Mouse (Mus musculus) G1E (cell line): Measurements from ENCODE around the gene Tbx1. TPM values are rescaled to one million over a fixed set of nuclear protein-coding genes. Genes with fewer than 3 reads are reported as not detected.

Experiments used
- ATAC-seq: 2 replicates; pipeline ENCODE4 v1.8.0; 2016; ENCODE audit warnings: mild to moderate bottlenecking; ENCODE audit not compliant: insufficient number of reproducible peaks, poor library complexity, low FRiP score, severe bottlenecking; ENCODE audit errors: extremely low read depth
- DNase-seq: peaks from one replicate; pipeline ENCODE4 v3.0.0; 2012; ENCODE audit warnings: low spot score
- H3K27me3 ChIP-seq: 2 replicates; pipeline ENCODE4 v1.6.1; 2012; ENCODE audit warnings: mild to moderate bottlenecking, low read length, inconsistent platforms; ENCODE audit not compliant: insufficient read depth
- H3K36me3 ChIP-seq: replicated peaks from 2 replicates; pipeline ENCODE3; 2012; ENCODE audit warnings: mild to moderate bottlenecking, inconsistent platforms
- H3K4me1 ChIP-seq: 2 replicates; pipeline ENCODE4 v1.6.1; 2012; ENCODE audit warnings: low read depth, low read length, inconsistent platforms, mixed read lengths; ENCODE audit not compliant: insufficient read depth
- H3K4me3 ChIP-seq: 2 replicates; pipeline ENCODE4 v1.5.1; 2012; ENCODE audit warnings: low read depth, mild to moderate bottlenecking, inconsistent platforms, low read length, moderate library complexity, mixed read lengths
- H3K9me3 ChIP-seq: replicated peaks from 2 replicates; pipeline ENCODE4 v1.6.1; 2012; ENCODE audit warnings: inconsistent platforms
- CTCF ChIP-seq: IDR thresholded peaks from 2 replicates; pipeline ENCODE4 v1.5.1; 2012; ENCODE audit warnings: low read depth, low read length, inconsistent platforms, mixed read lengths
- GATA1 ChIP-seq: IDR thresholded peaks from 2 replicates; pipeline ENCODE4 v1.6.1; 2012; ENCODE audit warnings: borderline replicate concordance, low read length, inconsistent platforms, mixed read lengths
- GATA2 ChIP-seq: IDR thresholded peaks from 2 replicates; pipeline ENCODE4 v1.6.1; 2012; ENCODE audit warnings: low read depth, low read length, inconsistent platforms, borderline replicate concordance
- POLR2AphosphoS5 ChIP-seq: IDR thresholded peaks from 2 replicates; pipeline ENCODE4 v1.6.1; 2012; ENCODE audit warnings: low read depth, low read length, inconsistent platforms; ENCODE audit not compliant: insufficient replicate concordance
- TAL1 ChIP-seq: conservative IDR thresholded peaks from 2 replicates; pipeline ENCODE4 v1.6.1; 2012; ENCODE audit warnings: low read depth, low read length, inconsistent platforms, mixed read lengths
- polyA plus RNA-seq: library from polyadenylated mRNA; stranded (reverse); fragments of >175 nt; gene quantifications from 2 replicates; pipeline ENCODE4 v1.2.3, GENCODE M21; 2012
- total RNA-seq, 2 experiments: library from RNA; stranded (forward) in 1 of 2; stranded (reverse) in 1 of 2; fragments of 200-1000 nt in 1 of 2; fragments of >200 nt in 1 of 2; fragmentation: Nextera tagmentation in 1 of 2; gene quantifications; 2 replicates each; pipeline ENCODE4 v1.2.3; 2014 to 2017

The Tbx1 gene
- total and polyA plus RNA-seq, 3 experiments, result 0.11 TPM; not detected in 2

DNA sequence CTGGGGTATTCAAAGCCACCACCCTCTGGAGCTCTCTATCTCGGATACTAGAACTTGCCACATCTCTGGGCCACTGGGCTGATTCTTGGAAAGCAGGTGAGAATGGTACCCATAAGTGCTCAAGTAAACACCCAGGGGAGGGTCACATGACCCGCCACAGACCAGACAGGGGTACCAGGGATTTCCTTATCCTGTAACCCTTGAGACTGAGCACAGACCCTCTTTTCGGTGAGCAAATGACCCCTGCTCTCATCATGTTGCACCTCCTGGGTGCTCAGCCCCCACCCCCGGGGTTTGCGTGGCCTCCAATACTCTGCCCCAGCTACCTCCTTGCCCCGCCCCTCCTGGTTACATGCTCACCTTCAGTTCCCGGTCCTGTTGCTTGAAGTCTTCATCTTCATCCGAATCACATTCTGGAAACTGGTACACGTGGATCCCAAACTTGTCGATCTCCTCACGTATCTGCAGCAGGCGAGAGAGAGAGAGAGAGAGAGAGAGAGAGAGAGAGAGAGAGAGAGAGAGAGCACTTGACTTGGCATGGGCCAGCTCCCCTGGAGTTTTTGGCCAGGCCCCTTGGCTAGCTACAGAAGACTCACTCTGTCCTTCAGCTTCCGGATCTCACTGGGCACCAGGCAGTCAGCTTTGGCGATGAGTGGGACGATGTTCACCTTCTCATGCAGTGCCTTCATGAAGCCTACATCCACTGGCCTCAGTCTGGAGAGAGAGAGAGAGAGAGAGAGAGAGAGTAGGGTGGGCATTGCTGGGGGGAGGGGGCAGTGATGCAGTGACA is 33.5 kb upstream of the Tbx1 start:
- no peak for TF ChIP-seq GATA1
- no peak for TF ChIP-seq TAL1
- TF ChIP-seq POLR2AphosphoS5, result no peak
- TF ChIP-seq GATA2, result no peak
- TF ChIP-seq CTCF, result no peak
- DNase-seq, result no peak
- no peak for ATAC-seq
- H3K27me3 ChIP-seq, result peaks cover 47% of the 10 kb centered on the region; the same call in 1 of the 2 replicates
- H3K4me1 ChIP-seq, result no peaks in the 10 kb centered on the region
- H3K36me3 ChIP-seq, result no peaks in the 10 kb centered on the region
- H3K9me3 ChIP-seq, result peaks cover 39% of the 10 kb centered on the region
- no peak overlapping the region for H3K4me3 ChIP-seq

DNA sequence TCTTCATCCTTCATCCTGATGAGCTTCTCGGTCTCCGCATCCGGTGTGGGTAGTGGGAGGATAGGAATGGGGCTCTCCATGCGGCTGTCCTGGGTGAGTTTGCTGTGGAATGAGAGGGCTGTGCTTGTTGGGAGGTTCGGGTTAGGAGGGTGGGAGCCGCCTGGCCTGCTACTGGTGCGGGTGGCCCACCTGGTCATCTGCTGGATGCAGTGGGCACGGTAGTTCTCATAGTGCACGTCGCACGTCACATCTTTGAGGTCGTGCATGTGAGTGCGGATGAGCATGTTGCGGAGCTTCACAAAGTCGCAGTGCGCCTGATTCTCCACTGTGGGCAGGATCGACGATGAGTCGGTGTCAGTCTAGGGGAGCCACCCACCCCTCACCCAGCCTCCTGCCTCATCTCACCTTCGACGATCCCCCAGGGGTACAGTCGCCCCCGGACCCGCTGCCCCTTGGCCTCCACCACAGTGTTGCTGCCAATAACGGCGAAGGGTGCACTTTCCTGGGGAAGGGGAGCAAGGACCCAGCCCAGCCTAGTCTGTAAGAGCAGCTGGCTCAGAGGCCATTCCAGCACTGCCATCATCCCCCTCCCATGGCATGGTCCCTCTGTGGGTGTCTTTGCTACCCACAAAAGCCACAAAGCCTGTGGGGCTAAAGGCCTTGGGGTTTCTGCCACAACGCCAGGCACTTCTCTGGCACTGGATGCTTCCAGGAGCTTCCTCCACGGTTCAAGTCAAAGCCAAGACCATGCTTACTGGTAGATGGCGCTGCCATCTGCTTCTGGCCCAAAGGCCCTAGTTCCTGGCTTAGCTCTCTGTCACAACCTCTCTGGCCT is 32.7 kb upstream of the Tbx1 start:
- DNase-seq, result no peak
- no peak for ATAC-seq
- Histone ChIP-seq H3K27me3 (peaks cover 46% of the 10 kb centered on the region), H3K9me3 (peaks cover 39% of the 10 kb centered on the region), H3K4me1 (peaks cover 3% of the 10 kb centered on the region; the same call in 1 of the 2 replicates), H3K36me3 (no peaks in the 10 kb centered on the region), H3K4me3 (no peak overlapping the region)
- TF ChIP-seq GATA1 (no peak), TAL1 (no peak), GATA2 (no peak), CTCF (no peak), POLR2AphosphoS5 (no peak)

- ATAC-seq (no peak), DNase-seq (no peak)
- Histone ChIP-seq H3K27me3 (peaks cover 41% of the 10 kb centered on the region), H3K36me3 (no peaks in the 10 kb centered on the region), H3K4me3 (no peak within 1 kb of the TSS), H3K9me3 (peaks cover 39% of the 10 kb centered on the region), H3K4me1 (peaks cover 14% of the 10 kb centered on the region)
- TF ChIP-seq TAL1 (no peak), CTCF (no peak), POLR2AphosphoS5 (no peak), GATA2 (no peak), GATA1 (no peak)
These were observed 31.5 kb upstream of the Tbx1 start, which contains the start of gene Gp1bb for GRCm38 (mm10) chr16:18622019-18622418. Gene Gp1bb, minus strand, starts transcription at chr16:18622403.

DNA sequence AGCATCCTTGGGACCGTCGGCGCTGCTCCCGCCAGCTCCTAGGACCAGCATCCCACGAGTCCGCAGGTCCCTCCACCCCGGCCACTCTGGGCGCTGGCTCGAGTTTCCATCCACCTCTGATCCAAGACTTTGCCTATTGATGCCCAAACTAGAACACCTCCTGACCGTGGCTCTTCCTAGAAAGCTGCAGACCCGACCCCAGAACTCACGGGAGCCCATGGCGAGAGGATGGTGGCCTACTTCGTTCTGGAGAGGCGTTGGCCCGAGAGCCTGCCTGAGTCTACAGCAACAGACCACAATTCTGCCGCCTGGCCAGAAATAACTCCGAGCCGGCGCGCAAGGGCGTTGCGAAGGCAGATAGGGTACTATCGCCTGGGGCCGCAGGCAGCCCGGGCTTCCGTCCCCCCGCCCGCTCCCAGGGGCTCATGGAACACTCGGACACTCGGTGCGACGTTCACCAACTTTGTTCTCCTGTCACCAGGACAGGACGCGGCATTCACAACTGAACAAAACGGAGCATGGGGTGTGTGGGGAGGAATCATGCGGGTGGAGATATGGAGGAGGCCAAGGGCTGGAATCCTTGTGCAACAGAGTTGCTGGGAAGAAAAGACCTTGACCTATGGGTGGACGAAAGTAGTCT is 31.0 kb upstream of the Tbx1 start:
- no peak overlapping the region for H3K4me3 ChIP-seq
- H3K36me3 ChIP-seq, result no peaks in the 10 kb centered on the region
- TF ChIP-seq POLR2AphosphoS5, result no peak
- no peak for TF ChIP-seq CTCF
- TF ChIP-seq GATA2, result no peak
- no peak for TF ChIP-seq TAL1
- no peak for TF ChIP-seq GATA1
- DNase-seq (no peak), ATAC-seq (no peak)
- H3K27me3 ChIP-seq, result peaks cover 41% of the 10 kb centered on the region
- peaks cover 14% of the 10 kb centered on the region for H3K4me1 ChIP-seq
- peaks cover 35% of the 10 kb centered on the region for H3K9me3 ChIP-seq

DNA sequence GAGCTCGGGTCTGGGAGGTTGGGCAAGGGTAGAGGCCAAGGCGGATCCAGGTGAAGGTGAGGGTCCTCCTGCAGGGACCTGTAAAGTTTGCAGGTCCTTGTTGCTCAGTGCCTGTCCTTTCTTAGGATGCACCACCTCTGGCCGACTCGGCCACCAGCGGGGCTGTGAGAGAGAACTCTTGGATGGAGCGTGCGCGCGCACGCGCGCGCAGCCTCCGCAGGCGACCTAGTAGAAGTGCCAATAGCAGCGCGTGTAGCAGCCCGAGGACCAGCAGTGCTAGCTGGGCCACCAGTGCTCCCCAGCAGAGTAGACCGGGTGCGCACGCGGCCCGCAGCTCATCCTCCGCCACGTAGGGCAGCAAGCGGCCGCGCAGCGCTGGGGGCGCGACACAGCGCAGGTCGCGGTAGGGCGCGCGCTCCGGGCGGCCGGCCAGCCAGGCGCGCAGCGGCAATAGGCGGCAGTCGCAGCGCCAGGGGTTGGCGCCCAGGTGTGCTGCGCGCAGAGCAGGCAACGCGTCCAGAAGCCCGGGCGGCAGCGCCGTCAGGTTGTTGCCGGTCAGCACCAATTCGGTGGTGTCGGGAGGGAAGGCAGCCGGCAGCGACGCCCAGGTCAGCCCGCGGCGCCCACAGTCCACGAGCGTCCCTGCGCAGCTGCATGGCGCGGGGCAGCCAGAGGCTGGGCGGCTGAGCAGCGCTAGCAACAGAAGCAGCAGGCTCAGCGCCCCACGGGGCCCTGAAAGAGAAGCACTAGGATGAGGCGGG is 30.3 kb upstream of the Tbx1 start:
- Histone ChIP-seq H3K4me1 (peaks cover 14% of the 10 kb centered on the region), H3K36me3 (no peaks in the 10 kb centered on the region), H3K4me3 (no peak overlapping the region), H3K27me3 (peaks cover 46% of the 10 kb centered on the region), H3K9me3 (peaks cover 28% of the 10 kb centered on the region)
- DNase-seq, result no peak
- ATAC-seq, result no peak
- TF ChIP-seq POLR2AphosphoS5 (no peak), TAL1 (no peak), GATA2 (no peak), GATA1 (no peak), CTCF (no peak)
